Mouse (Mus musculus) heart, embryonic 12.5 days (tissue): ENCODE data around the gene Maml3. TPM values are rescaled to one million over a fixed set of nuclear protein-coding genes. Genes with fewer than 3 reads are reported as not detected.

Experiments used
- ATAC-seq: fragments of 200-750 bp; cut with Nextera tagmentation; 2 replicates; pipeline ENCODE4 v1.8.0; 2017; ENCODE audit warnings: moderate TSS enrichment, moderate library complexity; ENCODE audit not compliant: insufficient number of reproducible peaks, low FRiP score
- H3K27ac ChIP-seq: fragments of 300-500 bp; sonication (generic); 2 replicates; pipeline ENCODE4 v1.5.1; 2016; ENCODE audit warnings: mild to moderate bottlenecking, moderate library complexity; ENCODE audit not compliant: poor library complexity, severe bottlenecking
- H3K27me3 ChIP-seq: fragments of 300-500 bp; sonication (generic); replicated peaks from 2 replicates; pipeline ENCODE4 v1.6.1; 2016; ENCODE audit warnings: mild to moderate bottlenecking, moderate library complexity
- H3K36me3 ChIP-seq: fragments of 300-500 bp; sonication (generic); 2 replicates; pipeline ENCODE4 v1.6.1; 2016; ENCODE audit warnings: mild to moderate bottlenecking, moderate library complexity
- H3K4me1 ChIP-seq: fragments of 300-500 bp; sonication (generic); replicated peaks from 2 replicates; pipeline ENCODE4 v1.6.1; 2016; ENCODE audit warnings: mild to moderate bottlenecking
- H3K4me2 ChIP-seq: fragments of 300-500 bp; sonication (generic); 2 replicates; pipeline ENCODE4 v1.6.1; 2016; ENCODE audit warnings: mild to moderate bottlenecking, moderate library complexity
- H3K4me3 ChIP-seq: fragments of 300-500 bp; sonication (generic); 2 replicates; pipeline ENCODE4 v1.5.1; 2016; ENCODE audit warnings: mild to moderate bottlenecking
- H3K9ac ChIP-seq: fragments of 300-500 bp; sonication (generic); 2 replicates; pipeline ENCODE4 v1.6.1; 2016; ENCODE audit warnings: mild to moderate bottlenecking, moderate library complexity
- H3K9me3 ChIP-seq: fragments of 300-500 bp; sonication (generic); replicated peaks from 2 replicates; pipeline ENCODE4 v1.6.1; 2016; ENCODE audit warnings: mild to moderate bottlenecking, moderate library complexity
- WGBS: fragments of 180-500 bp; shearing (Covaris S2); methylation state at CpG from one replicate; pipeline ENCODE4 v1.1.7; 2016; 5-methylcytosine and 5-hydroxymethylcytosine counted together
- polyA plus RNA-seq: library from polyadenylated mRNA; unstranded; fragments of >200 nt; fragmentation: Nextera tagmentation; extraction: Ambion mirVana; gene quantifications from 2 replicates; pipeline ENCODE4 v1.2.1, GENCODE M21; 2016

The Maml3 gene
- polyA plus RNA-seq, 1 experiment from 2014 or later = 2.6 TPM

DNA sequence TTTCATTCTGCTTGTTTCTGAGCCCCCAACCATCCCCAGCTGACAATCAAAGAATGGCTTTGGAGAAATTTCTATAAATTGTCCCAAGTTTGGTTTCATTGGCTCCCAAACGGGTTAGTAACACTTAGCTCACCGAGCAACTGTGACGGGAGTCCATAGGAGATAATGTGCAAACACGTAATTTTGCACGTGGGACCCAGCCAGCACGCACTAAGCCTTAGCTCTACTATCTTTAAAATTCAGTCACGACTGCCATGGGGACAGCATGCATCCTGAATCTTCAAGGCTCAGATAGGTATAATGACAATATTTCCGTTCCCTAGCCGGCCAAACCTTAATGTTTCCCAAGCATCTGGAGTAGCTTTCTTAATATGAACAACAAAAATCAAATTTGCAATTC lies 243.2 kb downstream of the Maml3 start:
- H3K27ac ChIP-seq = no peak overlapping the region
- 86% methylated on average over 9 of the region's 9 CpGs for WGBS
- H3K4me2 ChIP-seq = no peak overlapping the region
- no peak overlapping the region for H3K4me3 ChIP-seq
- no peaks in the 10 kb centered on the region for H3K27me3 ChIP-seq
- no peaks in the 10 kb centered on the region for H3K9me3 ChIP-seq
- no peak for ATAC-seq
- no peaks in the 10 kb centered on the region for H3K36me3 ChIP-seq
- H3K9ac ChIP-seq = no peak overlapping the region
- peaks cover 5% of the 10 kb centered on the region; the same call in 1 of the 2 replicates for H3K4me1 ChIP-seq

DNA sequence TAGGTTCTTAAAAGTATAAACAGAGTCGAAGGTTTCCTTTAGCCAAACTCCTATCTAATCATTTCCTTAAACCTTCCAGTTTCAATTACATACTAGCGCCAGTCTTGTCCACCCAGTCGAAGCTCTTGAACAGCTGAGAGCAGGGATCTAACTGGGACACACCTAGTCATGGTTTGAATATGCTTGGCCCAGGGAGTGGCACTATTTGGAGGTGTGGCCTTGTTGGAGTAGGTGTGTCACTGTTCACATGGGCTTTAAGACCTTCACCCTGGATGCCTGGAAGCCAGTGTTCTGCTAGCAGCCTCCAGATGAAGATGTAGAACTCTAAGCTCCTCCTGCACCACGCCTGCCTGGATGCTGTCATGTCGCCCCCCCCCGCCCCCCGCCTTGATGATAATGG lies 244.4 kb downstream of the Maml3 start:
- H3K9me3 ChIP-seq = no peaks in the 10 kb centered on the region
- 84% methylated on average over 7 of the region's 7 CpGs for WGBS

DNA sequence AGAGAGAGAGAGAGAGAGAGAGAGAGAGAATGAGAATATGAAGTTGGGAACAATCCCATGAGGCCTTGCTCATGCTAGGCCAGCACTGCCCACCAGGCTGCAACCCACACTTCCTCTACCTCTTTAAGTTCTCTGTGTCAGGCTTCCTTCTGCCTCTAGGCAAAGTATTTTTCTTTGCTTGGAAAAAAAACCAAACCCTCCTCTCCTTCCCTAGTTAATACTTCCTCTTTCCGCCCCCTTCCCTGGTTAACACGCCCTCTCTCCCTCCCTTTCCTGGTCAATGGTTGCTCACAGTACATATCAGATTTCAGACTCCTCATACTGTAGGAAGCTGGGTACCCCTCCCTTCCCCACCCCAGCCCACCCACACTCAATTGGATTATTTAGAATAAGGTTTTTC lies 245.7 kb downstream of the Maml3 start:
- Histone ChIP-seq H3K9me3 (no peaks in the 10 kb centered on the region), H3K4me3 (no peak overlapping the region), H3K4me2 (no peak overlapping the region), H3K36me3 (0 out of 2 replicates have a peak, but pooled peaks cover 12% of the 10 kb centered on the region), H3K4me1 (peaks cover 11% of the 10 kb centered on the region; the same call in 1 of the 2 replicates), H3K27ac (no peak overlapping the region), H3K27me3 (no peaks in the 10 kb centered on the region), H3K9ac (no peak overlapping the region)
- WGBS = 78% methylated on average over 2 of the region's 2 CpGs
- no peak for ATAC-seq

More for the DNA sequence above, 244.4 kb downstream of the Maml3 start:
- 0 out of 2 replicates have a peak, but pooled peaks cover 9% of the 10 kb centered on the region for H3K36me3 ChIP-seq
- no peak overlapping the region for H3K4me2 ChIP-seq
- peaks cover 11% of the 10 kb centered on the region; the same call in 1 of the 2 replicates for H3K4me1 ChIP-seq
- H3K4me3 ChIP-seq = no peak overlapping the region
- no peak overlapping the region for H3K27ac ChIP-seq
- ATAC-seq = no peak
- H3K9ac ChIP-seq = no peak overlapping the region
- no peaks in the 10 kb centered on the region for H3K27me3 ChIP-seq

DNA sequence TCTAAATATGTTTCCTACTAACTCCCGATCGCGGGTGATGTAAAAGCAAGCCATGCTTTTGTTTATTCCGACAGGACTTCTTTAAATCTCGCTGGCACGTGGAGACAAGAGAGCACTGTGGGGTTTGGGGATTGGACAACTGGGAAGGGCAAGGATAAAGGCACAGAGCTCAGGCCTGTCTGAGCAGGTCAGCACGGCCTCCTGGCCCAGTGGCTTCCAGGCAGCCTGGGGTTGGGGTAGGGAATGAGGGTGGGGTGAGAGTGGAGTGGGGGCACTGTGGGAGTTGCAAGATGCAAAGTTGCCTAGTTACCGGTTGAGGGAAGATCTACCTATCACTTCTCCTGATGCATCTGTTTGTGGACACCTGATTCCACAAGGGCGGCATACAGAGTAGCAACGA lies 250.7 kb downstream of the Maml3 start:
- peaks cover 23% of the 10 kb centered on the region for H3K4me1 ChIP-seq
- no peaks in the 10 kb centered on the region for H3K9me3 ChIP-seq
- H3K9ac ChIP-seq = no peak overlapping the region
- no peak overlapping the region for H3K27ac ChIP-seq
- no peak for ATAC-seq
- H3K36me3 ChIP-seq = 0 out of 2 replicates have a peak, but pooled peaks cover 12% of the 10 kb centered on the region
- H3K4me2 ChIP-seq = no peak overlapping the region
- 82% methylated on average over 10 of the region's 10 CpGs for WGBS
- H3K4me3 ChIP-seq = no peak overlapping the region
- no peaks in the 10 kb centered on the region for H3K27me3 ChIP-seq

DNA sequence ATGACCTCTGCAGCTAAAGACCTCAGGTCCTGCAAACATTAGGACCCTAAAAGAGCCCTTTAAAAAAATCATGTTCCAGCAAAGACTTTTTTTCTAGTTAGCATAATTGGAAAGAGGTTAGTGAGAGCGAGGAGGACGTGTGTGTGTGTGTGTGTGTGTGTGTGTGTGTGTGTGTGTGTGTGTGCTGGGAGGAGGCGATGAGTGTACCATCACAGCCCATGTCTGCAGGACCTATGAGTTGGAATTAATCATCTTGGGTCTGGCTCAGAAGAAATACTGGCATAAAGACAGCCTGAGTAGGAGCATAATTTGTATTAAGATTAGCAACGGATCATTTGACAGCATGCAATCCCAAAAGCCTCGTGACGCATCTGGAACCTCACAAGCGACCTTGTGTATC lies 251.3 kb downstream of the Maml3 start:
- 92% methylated on average over 7 of the region's 7 CpGs for WGBS
- H3K27me3 ChIP-seq = no peaks in the 10 kb centered on the region
- no peak for ATAC-seq
- no peaks in the 10 kb centered on the region for H3K9me3 ChIP-seq
- peaks cover 25% of the 10 kb centered on the region for H3K4me1 ChIP-seq
- H3K9ac ChIP-seq = no peak overlapping the region
- no peak overlapping the region for H3K4me2 ChIP-seq
- H3K27ac ChIP-seq = no peak overlapping the region
- H3K36me3 ChIP-seq = 0 out of 2 replicates have a peak, but pooled peaks cover 12% of the 10 kb centered on the region
- no peak overlapping the region for H3K4me3 ChIP-seq

DNA sequence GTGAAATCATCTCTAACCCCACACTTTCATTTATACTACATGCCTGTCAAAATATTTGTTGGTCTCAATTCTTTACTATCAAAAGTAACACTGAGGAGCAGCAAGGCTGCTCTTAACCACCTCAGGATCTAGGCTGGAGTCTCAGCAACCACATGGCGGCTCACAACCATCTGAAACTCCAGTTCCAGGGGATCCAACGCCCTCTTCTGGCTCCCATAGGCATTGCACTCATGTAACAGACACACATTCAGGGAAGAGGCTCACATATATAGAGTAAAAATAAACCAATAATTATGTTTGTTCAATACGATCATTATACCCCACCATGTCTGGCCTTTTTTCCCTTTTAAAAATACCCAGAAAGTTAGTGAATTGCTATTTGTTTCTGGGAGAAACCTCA lies 252.2 kb downstream of the Maml3 start:
- Histone ChIP-seq H3K4me2 (no peak overlapping the region), H3K27ac (no peak overlapping the region), H3K9me3 (no peaks in the 10 kb centered on the region), H3K4me1 (peaks cover 25% of the 10 kb centered on the region), H3K27me3 (no peaks in the 10 kb centered on the region), H3K4me3 (no peak overlapping the region), H3K36me3 (0 out of 2 replicates have a peak, but pooled peaks cover 12% of the 10 kb centered on the region), H3K9ac (no peak overlapping the region)
- ATAC-seq = no peak
- 75% methylated on average over 3 of the region's 3 CpGs for WGBS

DNA sequence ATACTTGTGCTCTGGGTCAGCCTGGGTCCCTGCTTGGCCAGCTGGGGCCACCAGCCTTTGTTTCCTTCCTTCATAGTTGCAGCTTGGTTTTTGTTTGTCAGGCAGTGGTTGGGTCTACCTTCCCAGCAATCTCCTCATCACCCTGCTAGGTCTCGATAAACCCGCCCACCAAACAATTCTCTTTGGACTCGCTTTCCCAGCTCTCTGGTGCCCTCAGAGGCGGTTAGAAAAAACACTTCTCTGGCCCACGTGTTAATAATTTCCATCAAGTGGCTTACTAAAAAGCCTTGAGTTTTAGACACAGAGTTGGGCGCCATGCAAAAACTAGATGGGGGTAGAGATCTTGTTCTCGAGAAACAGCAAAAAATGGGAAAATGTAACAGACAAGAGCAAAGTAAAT lies 253.3 kb downstream of the Maml3 start:
- Histone ChIP-seq H3K9ac (no peak overlapping the region), H3K9me3 (no peaks in the 10 kb centered on the region), H3K4me1 (peaks cover 20% of the 10 kb centered on the region), H3K36me3 (0 out of 2 replicates have a peak, but pooled peaks cover 12% of the 10 kb centered on the region), H3K4me2 (peak overlapping the region; percentile 47; the same call in 1 of the 2 replicates), H3K4me3 (no peak overlapping the region), H3K27ac (no peak overlapping the region), H3K27me3 (no peaks in the 10 kb centered on the region)
- no peak for ATAC-seq
- 66% methylated on average over 7 of the region's 7 CpGs for WGBS

DNA sequence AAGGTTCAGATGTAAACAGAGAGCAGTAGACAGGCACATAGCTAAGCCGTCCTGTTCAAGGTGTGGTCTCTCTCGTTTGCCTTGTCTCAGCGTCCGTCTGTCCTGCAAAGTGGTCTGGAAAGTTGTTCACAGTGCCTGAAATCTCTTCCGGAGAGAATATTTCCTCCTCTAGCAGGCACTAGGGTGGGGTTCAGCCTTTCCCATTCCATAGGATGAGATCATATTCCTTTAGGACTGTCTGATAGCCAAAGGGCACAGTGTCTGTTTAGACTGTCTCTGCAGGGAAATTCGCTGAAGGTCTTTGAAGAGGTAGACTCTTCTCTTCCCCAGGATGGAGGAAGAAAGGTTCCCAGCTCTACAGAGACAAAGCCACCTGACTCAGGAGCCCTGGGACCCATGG lies 255.4 kb downstream of the Maml3 start:
- 52% methylated on average over 6 of the region's 6 CpGs for WGBS
- H3K27me3 ChIP-seq = no peaks in the 10 kb centered on the region
- H3K9me3 ChIP-seq = no peaks in the 10 kb centered on the region
- peak overlapping the region; percentile 0; the same call in 1 of the 2 replicates for H3K4me2 ChIP-seq
- H3K9ac ChIP-seq = no peak overlapping the region
- peaks cover 14% of the 10 kb centered on the region for H3K4me1 ChIP-seq
- H3K4me3 ChIP-seq = no peak overlapping the region
- no peaks in the 10 kb centered on the region for H3K36me3 ChIP-seq
- 0 out of 2 replicates have a peak, but pooled peaks have one; percentile 39 for ATAC-seq
- no peak overlapping the region for H3K27ac ChIP-seq

DNA sequence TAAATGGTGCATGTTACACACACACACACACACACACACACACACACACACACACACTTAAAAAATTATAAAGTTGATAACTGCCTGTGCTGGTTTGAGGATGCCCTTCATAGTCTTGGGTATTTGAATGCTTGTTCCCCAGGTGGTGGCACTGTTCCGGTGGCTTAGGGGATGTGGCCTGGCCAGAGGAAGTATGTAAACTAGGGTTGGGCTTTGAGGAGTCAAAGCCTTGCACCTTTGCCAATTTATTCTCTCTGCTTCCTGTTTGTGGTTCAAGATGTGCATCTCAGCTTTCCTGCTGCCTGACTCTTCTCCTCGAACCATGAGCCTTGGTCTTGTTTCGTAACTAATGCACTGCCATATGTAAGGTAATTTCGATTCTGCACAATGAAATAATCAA lies 257.6 kb downstream of the Maml3 start:
- Histone ChIP-seq H3K27me3 (no peaks in the 10 kb centered on the region), H3K4me3 (no peak overlapping the region), H3K27ac (no peak overlapping the region), H3K4me1 (peaks cover 14% of the 10 kb centered on the region), H3K4me2 (no peak overlapping the region), H3K9ac (no peak overlapping the region), H3K36me3 (no peaks in the 10 kb centered on the region), H3K9me3 (no peaks in the 10 kb centered on the region)
- WGBS = 93% methylated on average over 4 of the region's 4 CpGs
- no peak for ATAC-seq

DNA sequence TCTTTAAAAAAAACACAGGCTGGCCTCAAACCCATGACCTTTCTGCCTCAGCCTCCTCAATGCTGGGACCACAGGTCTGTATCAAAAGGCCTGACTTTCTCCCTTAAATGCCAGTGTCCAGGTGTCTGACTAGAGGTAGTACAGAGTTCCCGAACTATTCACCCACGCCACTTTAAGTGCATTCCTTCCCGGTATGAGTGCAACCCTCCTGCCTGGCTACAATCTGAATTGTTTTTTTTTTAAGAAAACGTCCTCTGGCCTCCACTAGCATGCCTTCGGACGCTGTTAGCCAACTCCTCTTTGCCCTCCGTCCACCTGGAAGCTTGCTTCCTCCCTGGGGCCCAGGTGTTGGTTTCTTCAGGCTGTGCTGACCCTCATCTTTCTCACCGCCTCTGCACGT lies 260.6 kb downstream of the Maml3 start:
- Histone ChIP-seq H3K9me3 (no peaks in the 10 kb centered on the region), H3K27me3 (no peaks in the 10 kb centered on the region), H3K4me3 (no peak overlapping the region), H3K9ac (no peak overlapping the region), H3K4me1 (peaks cover 9% of the 10 kb centered on the region), H3K27ac (no peak overlapping the region), H3K4me2 (no peak overlapping the region), H3K36me3 (no peaks in the 10 kb centered on the region)
- WGBS = 74% methylated on average over 9 of the region's 9 CpGs
- ATAC-seq = no peak

DNA sequence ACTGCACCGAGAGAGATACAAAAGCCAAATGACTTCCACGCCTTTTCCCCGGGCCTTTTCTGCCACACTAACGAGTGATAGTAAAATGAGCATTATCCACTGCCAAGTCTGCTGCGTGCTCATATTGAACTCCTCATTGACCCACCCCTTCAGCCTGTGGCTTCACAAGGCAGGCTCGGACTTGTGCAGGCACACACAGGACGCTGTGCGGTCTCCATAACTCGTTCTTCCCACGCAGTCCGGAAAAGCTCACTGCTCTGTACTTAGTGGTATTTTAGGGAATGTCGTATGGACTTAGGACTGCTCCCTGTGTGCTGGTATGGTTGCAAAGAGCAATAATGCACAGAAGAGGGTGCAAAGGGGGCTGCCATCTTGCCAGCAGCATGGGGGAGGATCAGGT lies 262.7 kb downstream of the Maml3 start:
- ATAC-seq = no peak
- Histone ChIP-seq H3K27ac (no peak overlapping the region), H3K4me1 (peaks cover 5% of the 10 kb centered on the region; the same call in 1 of the 2 replicates), H3K9ac (no peak overlapping the region), H3K9me3 (no peaks in the 10 kb centered on the region), H3K36me3 (no peaks in the 10 kb centered on the region), H3K27me3 (no peaks in the 10 kb centered on the region), H3K4me2 (no peak overlapping the region), H3K4me3 (no peak overlapping the region)
- 85% methylated on average over 12 of the region's 12 CpGs for WGBS

DNA sequence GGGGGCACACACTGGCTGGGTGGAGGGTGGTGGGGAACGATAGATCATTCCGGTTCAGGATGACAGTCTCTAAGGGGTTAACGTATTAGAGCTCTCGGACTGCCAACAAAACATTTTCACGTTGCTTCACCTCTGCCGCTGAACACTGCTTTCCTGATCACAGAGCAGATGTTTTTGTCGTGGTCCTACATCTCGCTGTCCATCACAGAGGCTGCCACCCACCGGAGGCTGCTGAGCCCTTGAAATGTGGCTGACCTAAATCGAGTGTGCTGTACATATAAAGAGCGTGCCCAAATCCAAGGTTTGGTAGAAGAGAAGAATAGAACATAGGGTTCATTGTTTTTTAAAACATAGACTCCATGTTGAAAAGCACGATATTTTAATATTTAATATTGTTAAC lies 263.3 kb downstream of the Maml3 start:
- 70% methylated on average over 12 of the region's 12 CpGs for WGBS
- H3K4me1 ChIP-seq = peaks cover 5% of the 10 kb centered on the region; the same call in 1 of the 2 replicates
- ATAC-seq = no peak

More for the DNA sequence above, 263.3 kb downstream of the Maml3 start:
- Histone ChIP-seq H3K4me2 (no peak overlapping the region), H3K36me3 (no peaks in the 10 kb centered on the region), H3K4me3 (no peak overlapping the region), H3K9ac (no peak overlapping the region), H3K27ac (no peak overlapping the region), H3K9me3 (no peaks in the 10 kb centered on the region), H3K27me3 (no peaks in the 10 kb centered on the region)
